Mouse (Mus musculus) CD8-positive naive resting alpha-beta T cell, adult 57 days (primary cell): ENCODE measurements around the gene Mum1l1. TPM values are rescaled to one million over a fixed set of nuclear protein-coding genes. Genes with fewer than 3 reads are reported as not detected.

Experiments used
- total RNA-seq: library from RNA; stranded (reverse); gene quantifications from one replicate; pipeline ENCODE4 v1.2.4, GENCODE M21; 2023

Gene Mum1l1
- total RNA-seq = not detected

DNA sequence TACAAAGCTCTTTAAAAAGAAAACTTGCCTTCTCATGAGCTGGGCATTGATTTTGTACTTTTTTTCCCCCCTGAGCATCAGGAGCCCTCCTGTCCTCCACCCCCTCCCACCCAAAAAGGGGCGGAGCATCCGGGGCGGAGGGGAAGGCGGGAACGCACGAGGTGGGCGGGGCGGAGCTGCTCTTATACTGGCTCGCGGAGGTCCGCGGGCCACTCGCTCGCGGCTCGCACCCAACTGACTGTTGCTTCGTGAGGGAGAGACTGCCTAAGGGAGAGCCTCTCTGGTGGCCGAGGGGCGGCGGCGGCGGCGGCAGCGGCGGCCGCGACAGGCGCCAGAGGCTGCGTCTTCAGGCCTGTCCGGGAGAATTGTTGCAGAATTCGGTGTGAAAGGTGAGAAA lies at the start of gene Mum1l1:
Mum1l1 (plus strand) TSS at position 214 of the 397 bp plus-strand sequence.

GRCm38 (mm10) chrX:139178928-139179327 lies 30.9 kb upstream of the Mum1l1 start, which contains the start of gene 4933428M09Rik:
Gene 4933428M09Rik, plus strand, starts transcription at chrX:139179228.

Other genes with a start within 250 kb of the Mum1l1 start
- gene Serpina7, start 124.8 kb upstream of the Mum1l1 start, total RNA-seq = not detected
- gene 4930513O06Rik, start 123.8 kb upstream of the Mum1l1 start, total RNA-seq = not detected
- not detected for gene 4933428M09Rik, start 30.8 kb upstream of the Mum1l1 start, total RNA-seq
- gene Trap1a, start 123.6 kb downstream of the Mum1l1 start, total RNA-seq = not detected